Mouse (Mus musculus) heart, embryonic 15.5 days (tissue): ENCODE data around the gene Npnt. TPM values are rescaled to one million over a fixed set of nuclear protein-coding genes. Genes with fewer than 3 reads are reported as not detected.

Experiments
- ATAC-seq: fragments of 200-750 bp; cut with Nextera tagmentation; replicated peaks from 2 replicates; pipeline ENCODE4 v1.8.0; 2017; ENCODE audit warnings: low read depth, moderate TSS enrichment; ENCODE audit not compliant: insufficient number of reproducible peaks, insufficient read depth, low FRiP score
- H3K27ac ChIP-seq: fragments of 300-500 bp; sonication (generic); 2 replicates; pipeline ENCODE4 v1.5.1; 2015; ENCODE audit warnings: mild to moderate bottlenecking, inconsistent platforms
- H3K27me3 ChIP-seq: fragments of 300-500 bp; sonication (generic); 2 replicates; pipeline ENCODE4 v1.6.1; 2015; ENCODE audit warnings: inconsistent platforms
- H3K36me3 ChIP-seq: fragments of 300-500 bp; sonication (generic); 2 replicates; pipeline ENCODE4 v1.6.1; 2015; ENCODE audit warnings: mild to moderate bottlenecking, inconsistent platforms
- H3K4me1 ChIP-seq: fragments of 300-500 bp; sonication (generic); replicated peaks from 2 replicates; pipeline ENCODE4 v1.6.1; 2015; ENCODE audit warnings: inconsistent platforms
- H3K4me2 ChIP-seq: fragments of 300-500 bp; sonication (generic); 2 replicates; pipeline ENCODE4 v1.6.1; 2015; ENCODE audit warnings: inconsistent platforms, mild to moderate bottlenecking, moderate library complexity
- H3K4me3 ChIP-seq: fragments of 300-500 bp; sonication (generic); 2 replicates; pipeline ENCODE4 v1.5.1; 2015; ENCODE audit warnings: mild to moderate bottlenecking, inconsistent platforms
- H3K9ac ChIP-seq: fragments of 300-500 bp; sonication (generic); 2 replicates; pipeline ENCODE4 v1.6.1; 2015; ENCODE audit warnings: mild to moderate bottlenecking, inconsistent platforms
- H3K9me3 ChIP-seq: fragments of 300-500 bp; sonication (generic); replicated peaks from 2 replicates; pipeline ENCODE4 v1.6.1; 2016; ENCODE audit warnings: inconsistent platforms
- WGBS: fragments of 180-500 bp; shearing (Covaris S2); methylation state at CpG from one replicate; pipeline ENCODE4 v1.1.7; 2015; ENCODE audit warnings: mixed read lengths; 5-methylcytosine and 5-hydroxymethylcytosine counted together
- polyA plus RNA-seq: library from polyadenylated mRNA; unstranded; fragments of >200 nt; fragmentation: Nextera tagmentation; extraction: Ambion mirVana; gene quantifications from 2 replicates; pipeline ENCODE4 v1.2.1, GENCODE M21; 2015

Gene Npnt
- polyA plus RNA-seq, 1 experiment from 2014 or later = 11.4 TPM

DNA sequence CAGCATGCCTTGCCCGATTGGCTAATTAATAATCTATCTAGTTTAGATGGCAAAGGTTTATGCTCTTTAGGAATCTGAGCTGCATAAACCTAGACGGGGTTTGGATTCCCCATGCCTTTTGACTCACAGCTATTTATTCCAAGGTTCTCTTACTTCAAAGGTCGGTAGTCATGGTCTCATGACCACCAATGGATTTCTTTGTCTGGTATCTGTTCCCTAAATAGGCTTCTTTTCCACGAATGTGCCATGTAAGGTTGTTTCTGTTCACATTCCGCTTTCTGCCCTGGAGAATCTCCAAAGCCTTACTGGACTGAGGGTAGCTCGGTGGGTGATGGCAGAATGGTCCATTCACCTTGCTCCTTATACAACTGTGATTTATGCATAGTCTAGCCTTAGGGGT is 80.0 kb downstream of the Npnt start:
- H3K4me2 ChIP-seq = no peak overlapping the region
- H3K9ac ChIP-seq = no peak overlapping the region
- peaks cover 5% of the 10 kb centered on the region; the same call in 1 of the 2 replicates for H3K4me1 ChIP-seq
- ATAC-seq = no peak
- H3K27ac ChIP-seq = no peak overlapping the region
- no peak overlapping the region for H3K4me3 ChIP-seq
- WGBS = 77% methylated on average over 6 of the region's 6 CpGs
- H3K9me3 ChIP-seq = no peaks in the 10 kb centered on the region
- no peaks in the 10 kb centered on the region for H3K27me3 ChIP-seq
- H3K36me3 ChIP-seq = no peaks in the 10 kb centered on the region

- Histone ChIP-seq H3K9me3 (no peaks in the 10 kb centered on the region), H3K4me2 (no peak overlapping the region), H3K9ac (no peak overlapping the region), H3K4me1 (peaks cover 5% of the 10 kb centered on the region; the same call in 1 of the 2 replicates), H3K27ac (no peak overlapping the region), H3K4me3 (no peak overlapping the region), H3K27me3 (no peaks in the 10 kb centered on the region), H3K36me3 (no peaks in the 10 kb centered on the region)
- WGBS = 42% methylated on average over 2 of the region's 2 CpGs
- ATAC-seq = no peak
Measured at GRCm38 (mm10) chr3:132868838-132869237, 81.3 kb downstream of the Npnt start.

DNA sequence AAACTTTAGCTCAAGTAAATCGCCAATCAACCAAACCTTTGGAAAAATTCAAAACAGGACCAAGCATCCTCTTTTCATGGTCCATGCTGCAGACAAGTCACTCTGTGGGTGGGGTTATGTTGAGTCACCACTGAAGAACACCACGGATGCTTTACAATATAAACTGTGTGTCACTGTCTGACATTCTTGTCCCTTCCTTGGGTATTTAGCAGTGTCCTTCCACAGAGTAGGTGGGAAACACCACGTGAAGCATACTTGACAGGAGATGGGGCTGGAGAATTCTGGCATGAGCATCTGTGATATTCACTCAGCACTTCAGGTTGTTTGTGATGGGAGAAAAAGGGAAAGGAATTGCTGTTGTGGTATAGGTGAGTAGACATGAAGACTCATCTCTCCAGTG is 83.1 kb downstream of the Npnt start:
- ATAC-seq = no peak
- WGBS = 80% methylated on average over 3 of the region's 3 CpGs

GRCm38 (mm10) chr3:132865596-132865995 is 84.5 kb downstream of the Npnt start:
- 81% methylated on average over 4 of the region's 4 CpGs for WGBS
- Histone ChIP-seq H3K4me1 (peaks cover 5% of the 10 kb centered on the region; the same call in 1 of the 2 replicates), H3K9me3 (no peaks in the 10 kb centered on the region), H3K4me3 (no peak overlapping the region), H3K36me3 (no peaks in the 10 kb centered on the region), H3K4me2 (no peak overlapping the region), H3K27ac (no peak overlapping the region), H3K9ac (no peak overlapping the region), H3K27me3 (no peaks in the 10 kb centered on the region)
- no peak for ATAC-seq

More for the DNA sequence above, 83.1 kb downstream of the Npnt start:
- Histone ChIP-seq H3K4me3 (no peak overlapping the region), H3K27ac (no peak overlapping the region), H3K4me2 (no peak overlapping the region), H3K36me3 (no peaks in the 10 kb centered on the region), H3K9me3 (no peaks in the 10 kb centered on the region), H3K9ac (no peak overlapping the region), H3K27me3 (no peaks in the 10 kb centered on the region), H3K4me1 (peaks cover 5% of the 10 kb centered on the region; the same call in 1 of the 2 replicates)

DNA sequence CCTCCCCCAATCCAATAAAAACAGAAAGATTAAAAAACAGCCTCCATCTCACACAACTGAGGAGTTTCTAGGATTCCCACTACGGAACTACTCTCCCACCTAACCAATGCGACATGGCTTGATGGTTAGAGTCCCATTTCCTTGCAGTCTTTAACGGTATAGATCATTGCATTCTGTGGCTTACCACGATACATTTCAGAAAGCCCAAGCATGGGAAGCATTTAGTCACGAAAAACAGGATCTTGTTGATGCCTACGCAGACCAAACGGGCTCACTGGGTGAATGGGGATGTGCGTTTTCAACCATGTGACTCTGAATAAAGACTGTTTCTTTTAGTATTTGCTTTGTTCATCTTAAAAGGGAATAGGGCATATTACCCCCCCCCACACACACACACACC is 85.1 kb downstream of the Npnt start:
- 80% methylated on average over 8 of the region's 8 CpGs for WGBS
- no peaks in the 10 kb centered on the region for H3K36me3 ChIP-seq
- H3K27me3 ChIP-seq = no peaks in the 10 kb centered on the region
- no peaks in the 10 kb centered on the region for H3K9me3 ChIP-seq
- peaks cover 5% of the 10 kb centered on the region; the same call in 1 of the 2 replicates for H3K4me1 ChIP-seq
- no peak overlapping the region for H3K27ac ChIP-seq
- H3K4me2 ChIP-seq = no peak overlapping the region
- no peak overlapping the region for H3K4me3 ChIP-seq
- no peak overlapping the region for H3K9ac ChIP-seq
- ATAC-seq = no peak

DNA sequence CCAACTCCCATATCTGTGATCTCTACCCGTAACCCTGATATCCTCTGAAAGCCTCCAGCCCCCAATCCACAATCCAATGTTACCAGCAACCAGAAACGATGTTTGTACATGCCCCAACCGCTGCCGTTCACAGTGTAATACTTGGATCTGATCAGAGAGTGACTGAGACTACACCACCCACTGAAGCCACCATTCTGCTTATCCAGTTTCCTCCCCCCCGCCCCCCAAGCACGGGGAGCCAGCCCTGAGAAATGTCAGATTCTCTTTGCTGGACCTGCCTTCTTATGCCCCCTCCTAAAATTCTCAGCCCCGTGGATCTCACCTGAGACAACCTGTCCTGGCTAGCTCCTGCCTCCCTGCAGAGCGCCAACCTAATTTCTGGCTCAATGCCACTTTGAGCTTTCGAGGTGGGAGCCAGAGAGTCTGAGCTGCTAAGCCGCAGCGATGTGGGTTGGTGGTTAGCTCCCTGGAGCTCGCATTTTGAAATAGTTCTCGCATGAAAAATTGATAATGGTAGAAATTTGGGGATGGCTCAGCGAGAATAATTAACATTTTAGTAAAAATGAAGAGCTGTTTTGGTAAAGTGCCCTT is 85.7 kb downstream of the Npnt start:
- no peaks in the 10 kb centered on the region for H3K36me3 ChIP-seq
- no peak overlapping the region for H3K4me2 ChIP-seq
- H3K9me3 ChIP-seq = no peaks in the 10 kb centered on the region
- H3K4me3 ChIP-seq = no peak overlapping the region
- H3K27ac ChIP-seq = no peak overlapping the region
- WGBS = 66% methylated on average over 14 of the region's 14 CpGs
- peaks cover 10% of the 10 kb centered on the region; the same call in 1 of the 2 replicates for H3K4me1 ChIP-seq
- H3K27me3 ChIP-seq = no peaks in the 10 kb centered on the region
- no peak overlapping the region for H3K9ac ChIP-seq
- ATAC-seq = no peak

DNA sequence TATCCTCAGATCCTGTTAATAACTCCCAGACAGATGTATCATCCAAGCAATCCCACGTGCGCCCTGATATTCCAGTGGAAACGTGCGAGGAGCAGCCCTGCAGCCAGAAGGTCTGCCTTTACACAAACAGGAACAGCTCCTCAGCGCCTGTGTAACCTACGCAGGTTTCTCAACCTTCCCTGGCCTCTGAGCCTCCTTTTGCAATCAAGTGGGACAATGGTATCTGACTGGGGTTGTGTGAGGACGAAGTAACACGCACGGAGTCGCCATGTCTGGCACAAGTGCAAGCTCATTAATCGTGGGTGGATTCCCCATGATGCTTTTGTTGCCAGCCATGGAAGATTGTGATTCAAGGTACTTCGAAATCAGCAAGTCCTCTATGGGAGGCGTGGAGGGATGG is 86.2 kb downstream of the Npnt start:
- H3K4me2 ChIP-seq = no peak overlapping the region
- no peaks in the 10 kb centered on the region for H3K27me3 ChIP-seq
- H3K9ac ChIP-seq = no peak overlapping the region
- H3K9me3 ChIP-seq = no peaks in the 10 kb centered on the region
- no peak overlapping the region for H3K4me3 ChIP-seq
- no peak overlapping the region for H3K27ac ChIP-seq
- H3K4me1 ChIP-seq = peaks cover 7% of the 10 kb centered on the region; the same call in 1 of the 2 replicates
- WGBS = 70% methylated on average over 13 of the region's 13 CpGs
- H3K36me3 ChIP-seq = no peaks in the 10 kb centered on the region
- ATAC-seq = no peak

DNA sequence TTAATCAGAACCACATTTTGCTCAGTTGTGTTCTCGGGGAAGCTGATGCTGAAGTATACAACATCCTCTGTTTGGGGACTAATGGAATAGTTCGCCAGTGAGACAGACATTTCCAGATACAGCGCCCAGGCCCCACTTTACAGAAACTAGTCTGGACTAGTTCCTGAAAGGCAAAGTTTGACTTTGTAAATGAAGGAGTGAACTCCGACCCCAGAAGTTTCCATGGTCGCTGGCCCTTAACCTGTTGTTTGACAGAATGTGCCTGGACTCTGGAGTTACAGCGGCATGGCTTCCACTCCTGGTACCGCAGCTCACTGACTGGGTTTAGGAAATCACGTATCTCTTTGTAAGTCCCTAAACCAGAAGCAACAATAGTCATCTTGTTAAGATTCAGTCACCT is 89.3 kb downstream of the Npnt start:
- WGBS = 79% methylated on average over 8 of the region's 8 CpGs

GRCm38 (mm10) chr3:132859573-132859972 is 90.5 kb downstream of the Npnt start:
- Histone ChIP-seq H3K9ac (no peak overlapping the region), H3K4me2 (no peak overlapping the region), H3K4me3 (no peak overlapping the region), H3K4me1 (0 out of 2 replicates have a peak, but pooled peaks cover 5% of the 10 kb centered on the region), H3K36me3 (no peaks in the 10 kb centered on the region), H3K27ac (no peak overlapping the region), H3K27me3 (no peaks in the 10 kb centered on the region), H3K9me3 (no peaks in the 10 kb centered on the region)
- no peak for ATAC-seq
- WGBS = 60% methylated on average over 7 of the region's 7 CpGs

More for the DNA sequence above, 89.3 kb downstream of the Npnt start:
- H3K4me2 ChIP-seq = no peak overlapping the region
- H3K9me3 ChIP-seq = no peaks in the 10 kb centered on the region
- ATAC-seq = no peak
- no peaks in the 10 kb centered on the region for H3K36me3 ChIP-seq
- no peak overlapping the region for H3K27ac ChIP-seq
- H3K27me3 ChIP-seq = no peaks in the 10 kb centered on the region
- 0 out of 2 replicates have a peak, but pooled peaks cover 5% of the 10 kb centered on the region for H3K4me1 ChIP-seq
- no peak overlapping the region for H3K9ac ChIP-seq
- H3K4me3 ChIP-seq = no peak overlapping the region

- Histone ChIP-seq H3K4me1 (0 out of 2 replicates have a peak, but pooled peaks cover 5% of the 10 kb centered on the region), H3K4me2 (no peak overlapping the region), H3K9me3 (no peaks in the 10 kb centered on the region), H3K27me3 (no peaks in the 10 kb centered on the region), H3K36me3 (no peaks in the 10 kb centered on the region), H3K9ac (no peak overlapping the region), H3K27ac (no peak overlapping the region), H3K4me3 (no peak overlapping the region)
- no peak for ATAC-seq
- 57% methylated on average over 11 of the region's 11 CpGs for WGBS
Measured at GRCm38 (mm10) chr3:132858849-132859248, 91.2 kb downstream of the Npnt start.

GRCm38 (mm10) chr3:132856651-132857050 is 93.4 kb downstream of the Npnt start:
- Histone ChIP-seq H3K27ac (no peak overlapping the region), H3K4me2 (no peak overlapping the region), H3K27me3 (no peaks in the 10 kb centered on the region), H3K9ac (no peak overlapping the region), H3K4me1 (peaks cover 11% of the 10 kb centered on the region; the same call in 1 of the 2 replicates), H3K36me3 (no peaks in the 10 kb centered on the region), H3K4me3 (no peak overlapping the region), H3K9me3 (no peaks in the 10 kb centered on the region)
- WGBS = 48% methylated on average over 6 of the region's 6 CpGs
- ATAC-seq = no peak
